Mouse (Mus musculus) spleen, adult 2 months (tissue): ENCODE data around the gene Ntm. TPM values are rescaled to one million over a fixed set of nuclear protein-coding genes. Genes with fewer than 3 reads are reported as not detected.

Experiments
- DNase-seq, 2 experiments: peaks; one replicate each; pipeline versions ENCODE4 v3.0.0 to v3.0.0-alpha.2; 2012 to 2021; ENCODE audit warnings: low spot score in 2 of 2, low read depth in 1 of 2
- H3K27ac ChIP-seq: fragments of 200-500 bp; 2 replicates; pipeline ENCODE4 v1.5.1; 2012; ENCODE audit warnings: low read length, inconsistent platforms; ENCODE audit not compliant: insufficient read depth
- H3K27me3 ChIP-seq: fragments of 200-500 bp; 2 replicates; pipeline ENCODE4 v1.6.1; 2012; ENCODE audit warnings: mild to moderate bottlenecking, moderate library complexity, low read length, inconsistent platforms; ENCODE audit not compliant: control insufficient read depth, insufficient read depth
- H3K36me3 ChIP-seq: fragments of 200-500 bp; 2 replicates; pipeline ENCODE4 v1.6.1; 2012; ENCODE audit warnings: mild to moderate bottlenecking, low read length, inconsistent platforms; ENCODE audit not compliant: control insufficient read depth, insufficient read depth
- H3K4me1 ChIP-seq: fragments of 200-500 bp; 2 replicates; pipeline ENCODE4 v1.6.1; 2011; ENCODE audit warnings: inconsistent platforms; ENCODE audit not compliant: control insufficient read depth, insufficient read depth, insufficient read length
- H3K4me3 ChIP-seq: fragments of 200-500 bp; 2 replicates; pipeline ENCODE4 v1.5.1; 2011; ENCODE audit warnings: mild to moderate bottlenecking, inconsistent platforms; ENCODE audit not compliant: insufficient read depth, insufficient read length; ENCODE audit errors: extremely low read depth
- CTCF ChIP-seq: fragments of 200-500 bp; IDR thresholded peaks from 2 replicates; pipeline ENCODE4 v1.5.1; 2011; ENCODE audit warnings: mild to moderate bottlenecking, inconsistent platforms; ENCODE audit not compliant: insufficient read depth, insufficient read length, insufficient replicate concordance; ENCODE audit errors: extremely low read depth
- POLR2A ChIP-seq: fragments of 200-500 bp; IDR thresholded peaks from 2 replicates; pipeline ENCODE4 v1.6.1; 2011; ENCODE audit warnings: low read depth, low read length, inconsistent platforms
- WGBS: fragments of 180-500 bp; shearing (Covaris S2); methylation state at CpG from one replicate; pipeline ENCODE4 v1.1.7; 2018; 5-methylcytosine and 5-hydroxymethylcytosine counted together
- polyA plus RNA-seq: library from polyadenylated mRNA; depleted of rRNA; stranded (reverse); fragments of >200 nt; gene quantifications from 2 replicates; pipeline ENCODE4 v1.2.3, GENCODE M21; 2012

The Ntm gene
- polyA plus RNA-seq, 1 experiment, result 0.18 TPM

- DNase-seq, result no peak
- WGBS, result 87% methylated on average over 3 of the region's 3 CpGs
- no peak overlapping the region for H3K27ac ChIP-seq
- no peaks in the 10 kb centered on the region for H3K4me1 ChIP-seq
- H3K27me3 ChIP-seq, result no peaks in the 10 kb centered on the region
- no peak for TF ChIP-seq POLR2A
- H3K36me3 ChIP-seq, result no peaks in the 10 kb centered on the region
- H3K4me3 ChIP-seq, result no peak overlapping the region
Measured at GRCm38 (mm10) chr9:29272861-29273260, 690.1 kb downstream of the Ntm start.

DNA sequence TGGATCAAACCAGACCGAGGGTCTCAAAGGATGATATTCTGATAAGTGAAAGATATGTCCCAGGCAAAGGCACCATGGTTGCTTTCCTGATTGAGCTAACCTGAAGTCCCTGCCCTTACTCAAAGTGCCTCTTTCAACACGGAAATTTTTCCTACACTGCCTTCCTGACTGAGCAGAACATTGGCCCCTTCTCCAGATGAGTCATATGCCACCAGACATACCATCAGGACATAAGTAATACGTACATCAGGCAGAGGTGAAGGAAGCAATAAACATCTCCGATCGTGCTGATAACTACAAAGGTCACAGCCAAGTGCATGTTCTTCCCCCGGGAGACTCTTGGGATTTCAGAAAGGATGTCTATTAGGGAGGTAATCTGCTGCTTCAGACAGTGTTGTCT, 693.0 kb downstream of the Ntm start:
- Histone ChIP-seq H3K36me3 (no peaks in the 10 kb centered on the region), H3K4me1 (no peaks in the 10 kb centered on the region), H3K27ac (no peak overlapping the region), H3K27me3 (no peaks in the 10 kb centered on the region), H3K4me3 (no peak overlapping the region)
- TF ChIP-seq CTCF (no peak), POLR2A (no peak)
- 78% methylated on average over 6 of the region's 6 CpGs for WGBS
- no peak for DNase-seq

DNA sequence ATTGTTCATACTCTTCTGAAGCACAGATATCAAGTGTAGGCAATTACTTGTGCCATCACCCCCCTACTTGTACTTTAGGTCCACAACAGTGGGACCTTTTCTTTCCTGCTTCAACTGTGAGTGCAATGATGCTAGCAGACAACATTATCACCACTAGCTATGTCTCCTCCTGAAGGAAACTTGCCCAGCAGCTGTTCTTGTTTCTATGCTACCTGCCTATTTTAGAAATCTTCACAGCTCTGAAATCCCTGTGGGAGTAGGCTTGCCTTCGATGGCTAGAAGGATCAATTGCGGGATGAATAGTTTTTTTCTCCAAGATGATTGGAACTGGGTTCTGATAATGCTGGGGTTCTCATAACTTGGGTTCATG, 693.7 kb downstream of the Ntm start:
- no peak for DNase-seq
- no peak for TF ChIP-seq CTCF
- TF ChIP-seq POLR2A, result no peak
- Histone ChIP-seq H3K4me1 (no peaks in the 10 kb centered on the region), H3K27ac (no peak overlapping the region), H3K4me3 (no peak overlapping the region), H3K27me3 (no peaks in the 10 kb centered on the region), H3K36me3 (no peaks in the 10 kb centered on the region)
- WGBS, result 83% methylated on average over 2 of the region's 2 CpGs

GRCm38 (mm10) chr9:29268583-29269276, 694.2 kb downstream of the Ntm start:
- H3K36me3 ChIP-seq, result no peaks in the 10 kb centered on the region
- no peaks in the 10 kb centered on the region for H3K27me3 ChIP-seq
- no peak overlapping the region for H3K27ac ChIP-seq
- DNase-seq, result no peak
- TF ChIP-seq POLR2A, result no peak
- no peak for TF ChIP-seq CTCF
- H3K4me1 ChIP-seq, result no peaks in the 10 kb centered on the region
- 74% methylated on average over 10 of the region's 10 CpGs for WGBS
- H3K4me3 ChIP-seq, result no peak overlapping the region

- Histone ChIP-seq H3K36me3 (no peaks in the 10 kb centered on the region), H3K27ac (no peak overlapping the region), H3K27me3 (no peaks in the 10 kb centered on the region), H3K4me1 (no peaks in the 10 kb centered on the region), H3K4me3 (no peak overlapping the region)
- DNase-seq, result no peak
- TF ChIP-seq POLR2A (no peak), CTCF (no peak)
- WGBS, result 76% methylated on average over 3 of the region's 3 CpGs
Measured at GRCm38 (mm10) chr9:29267663-29268062, 695.3 kb downstream of the Ntm start.

- WGBS, result 71% methylated on average over 4 of the region's 4 CpGs
- DNase-seq, result no peak
- Histone ChIP-seq H3K4me1 (no peaks in the 10 kb centered on the region), H3K36me3 (no peaks in the 10 kb centered on the region), H3K4me3 (no peak overlapping the region), H3K27me3 (no peaks in the 10 kb centered on the region), H3K27ac (no peak overlapping the region)
- TF ChIP-seq POLR2A (no peak), CTCF (no peak)
Measured at GRCm38 (mm10) chr9:29265177-29265576, 697.8 kb downstream of the Ntm start.

- TF ChIP-seq POLR2A, result no peak
- no peak for TF ChIP-seq CTCF
- no peaks in the 10 kb centered on the region for H3K36me3 ChIP-seq
- H3K4me3 ChIP-seq, result no peak overlapping the region
- H3K27me3 ChIP-seq, result no peaks in the 10 kb centered on the region
- no peak for DNase-seq
- H3K4me1 ChIP-seq, result no peaks in the 10 kb centered on the region
- 63% methylated on average over 3 of the region's 3 CpGs for WGBS
- no peak overlapping the region for H3K27ac ChIP-seq
Measured at GRCm38 (mm10) chr9:29262836-29263235, 700.1 kb downstream of the Ntm start.

- Histone ChIP-seq H3K27me3 (no peaks in the 10 kb centered on the region), H3K4me3 (no peak overlapping the region), H3K4me1 (no peaks in the 10 kb centered on the region), H3K36me3 (no peaks in the 10 kb centered on the region), H3K27ac (no peak overlapping the region)
- DNase-seq, result no peak
- TF ChIP-seq CTCF, result no peak
- TF ChIP-seq POLR2A, result no peak
- 68% methylated on average over 2 of the region's 2 CpGs for WGBS
Measured at GRCm38 (mm10) chr9:29252866-29253265, 710.1 kb downstream of the Ntm start.
